Comparison of ENCODE assay signal across 17 mouse cellular contexts in the genomic region with DNA sequence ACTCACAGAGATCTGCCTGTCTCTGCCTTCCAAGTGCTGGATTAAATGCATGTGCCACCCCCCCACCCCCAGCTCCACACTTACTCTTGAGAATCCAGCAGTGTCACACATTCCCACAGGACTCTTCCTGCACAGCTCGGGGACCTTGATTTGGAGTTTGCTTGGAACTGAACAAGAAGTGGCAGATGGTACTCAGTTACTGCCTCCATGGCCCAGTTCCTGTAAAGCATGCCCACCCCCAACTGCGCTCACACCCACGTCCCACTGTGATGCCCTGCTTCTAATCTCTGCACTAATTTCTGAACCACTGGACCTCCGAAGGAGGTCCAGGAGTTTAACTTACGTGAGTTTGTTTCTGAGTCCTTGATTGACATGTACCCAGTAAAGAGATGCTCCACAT. TPM values are rescaled to one million over a fixed set of nuclear protein-coding genes. Genes with fewer than 3 reads are reported as not detected.
A peak's percentile ranks its signal among the peaks of the same experiment; 100 is the strongest.
DNase-seq lines count a peak whose midpoint lies in the region; ATAC-seq and TF ChIP-seq lines count a peak whose summit lies in the region.
"Had no signal": no experiment of that assay in that cellular context is flagged by ENCODE, and none has a peak within 500 bp of the region (broad histone marks: within the 10 kb centered on the region; RNA-seq: fewer than 3 reads in every experiment).

No protein-coding gene starts in this region.

- no peak for TF ChIP-seq CTCF in layer of hippocampus, adult 2 months (conservative IDR thresholded peaks at IDR 0.05)

- H3K27ac ChIP-seq in layer of hippocampus, adult 2 months = peak overlapping the region; percentile 85
- H3K27ac ChIP-seq: embryonic facial prominence, embryonic 10.5 days; embryonic facial prominence, embryonic 12.5 days; forebrain, embryonic 13.5 days; forebrain, embryonic 15.5 days had no signal

- H3K4me3 ChIP-seq in layer of hippocampus, adult 2 months = no peak overlapping the region
- H3K4me3 ChIP-seq: embryonic facial prominence, embryonic 10.5 days; embryonic facial prominence, embryonic 12.5 days; forebrain, embryonic 13.5 days; forebrain, embryonic 15.5 days had no signal

- peak; percentile 73 for ATAC-seq in frontal cortex, adult (ENCODE audit: low TSS enrichment)
- ATAC-seq: forebrain, embryonic 13.5 days; forebrain, embryonic 15.5 days; forebrain, postnatal 0 days had no signal

- peak; percentile 46 for DNase-seq in cerebellum, adult 11-12 months
- no peak for DNase-seq in cerebellum, adult 9-10 months
- no peak for DNase-seq in frontal cortex, postnatal 14 days (ENCODE audit: low spot score in 2 of 2)
- DNase-seq in layer of hippocampus, adult 2 months (ENCODE audit: low spot score in 2 of 2) = no peak
- no peak for DNase-seq in layer of hippocampus, adult 9-10 months (ENCODE audit: low spot score)
- DNase-seq in brain, adult 2 months (ENCODE audit: low read depth, low spot score) = peak; percentile 73
- DNase-seq: adrenal gland, adult 2 months; adrenal gland, postnatal 10 days; adrenal gland, postnatal 25 days; cerebellum, adult 18-20 months; forebrain, postnatal 0 days had no signal

RNA-seq across cellular contexts. Expression of gene Cog2, which starts 23.7 kb away (rescaled TPM):
- total RNA-seq in layer of hippocampus, adult 2 months (2021) = 10 to 100 TPM; 45.3 to 49.0 TPM

RNA-seq across cellular contexts. Expression of gene Pgbd5, which starts 57.4 kb away (rescaled TPM):
- 100 to 1,000 TPM; 291 to 304 TPM for total RNA-seq in layer of hippocampus, adult 2 months (2021)
- total RNA-seq: MEL had no signal

Comparison
In these comparisons a context has a peak if more than half of its experiments do, and no peak if none do; other contexts are left out.
1. DNase-seq: peak in cerebellum, adult 11-12 months (single experiment) and brain, adult 2 months (single experiment); none in cerebellum, adult 9-10 months (single experiment), frontal cortex, postnatal 14 days (0 of 2), layer of hippocampus, adult 2 months (0 of 2) and layer of hippocampus, adult 9-10 months (single experiment).